Mouse (Mus musculus) lung, postnatal 0 days (tissue): ENCODE data around the gene Olfr270.

Experiments
- CTCF ChIP-seq: IDR thresholded peaks from 2 replicates; pipeline ENCODE4 v1.5.1; 2016; ENCODE audit warnings: antibody characterized with exemption, mild to moderate bottlenecking
- EP300 ChIP-seq: IDR thresholded peaks from 2 replicates; pipeline ENCODE4 v1.6.1; 2016; ENCODE audit warnings: antibody characterized with exemption, mild to moderate bottlenecking, control low read depth

DNA sequence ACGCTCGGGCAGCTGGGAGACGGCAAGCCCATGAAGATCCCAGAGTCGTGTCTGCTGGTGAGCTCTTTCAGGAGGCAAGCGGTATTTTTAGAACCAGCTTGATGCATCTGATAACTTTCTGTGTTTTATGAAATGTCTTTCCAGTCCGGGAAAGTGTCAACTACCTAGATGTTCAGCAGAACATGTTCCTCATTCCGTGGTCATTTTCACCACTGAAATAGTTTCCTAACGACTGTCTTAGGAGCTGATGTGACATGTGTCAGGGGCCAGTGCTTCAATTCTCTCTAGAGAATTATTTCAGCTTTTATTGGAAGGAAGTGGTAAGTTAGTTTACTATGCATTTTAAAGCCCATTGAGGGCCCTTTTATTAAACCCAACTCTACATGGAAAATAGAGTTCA is 35.8 kb downstream of the Olfr270 start:
- TF ChIP-seq CTCF (no peak), EP300 (no peak)
